Mouse (Mus musculus) bone marrow, adult 2 months (tissue): ENCODE measurements around the gene Tomm40. TPM values are rescaled to one million over a fixed set of nuclear protein-coding genes. Genes with fewer than 3 reads are reported as not detected.

ENCODE experiments used
- H3K27ac ChIP-seq: fragments of 200-500 bp; 2 replicates; pipeline ENCODE4 v1.5.1; 2012; ENCODE audit warnings: low read depth, mild to moderate bottlenecking, control low read depth, inconsistent platforms, low read length; ENCODE audit not compliant: control insufficient read depth, poor library complexity, insufficient read depth
- H3K4me1 ChIP-seq: fragments of 200-500 bp; 2 replicates; pipeline ENCODE4 v1.6.1; 2011; ENCODE audit warnings: low read length; ENCODE audit not compliant: control insufficient read depth, insufficient read depth
- H3K4me3 ChIP-seq: fragments of 200-500 bp; replicated peaks from 2 replicates; pipeline ENCODE3; 2011; ENCODE audit warnings: mild to moderate bottlenecking, low read depth, low read length, control low read depth; ENCODE audit not compliant: control insufficient read depth
- CTCF ChIP-seq: fragments of 200-500 bp; IDR thresholded peaks from 2 replicates; pipeline ENCODE4 v1.5.1; 2011; ENCODE audit warnings: low read length, control low read depth; ENCODE audit not compliant: control insufficient read depth, insufficient read depth
- POLR2A ChIP-seq: fragments of 200-500 bp; IDR thresholded peaks from 2 replicates; pipeline ENCODE4 v1.6.1; 2011; ENCODE audit warnings: low read depth, mild to moderate bottlenecking, control low read depth, low read length, borderline replicate concordance; ENCODE audit not compliant: control insufficient read depth
- WGBS: fragments of 180-500 bp; shearing (Covaris S2); methylation state at CpG from one replicate; pipeline ENCODE4 v1.1.7; 2018; 5-methylcytosine and 5-hydroxymethylcytosine counted together
- polyA plus RNA-seq: library from polyadenylated mRNA; stranded (reverse); fragments of >200 nt; gene quantifications from 2 replicates; pipeline ENCODE4 v1.2.4, GENCODE M21; 2011; ENCODE audit warnings: low replicate concordance; ENCODE audit not compliant: missing spikeins, insufficient read depth, insufficient read length

Gene Tomm40
- polyA plus RNA-seq, 1 experiment: 19.3 TPM

DNA sequence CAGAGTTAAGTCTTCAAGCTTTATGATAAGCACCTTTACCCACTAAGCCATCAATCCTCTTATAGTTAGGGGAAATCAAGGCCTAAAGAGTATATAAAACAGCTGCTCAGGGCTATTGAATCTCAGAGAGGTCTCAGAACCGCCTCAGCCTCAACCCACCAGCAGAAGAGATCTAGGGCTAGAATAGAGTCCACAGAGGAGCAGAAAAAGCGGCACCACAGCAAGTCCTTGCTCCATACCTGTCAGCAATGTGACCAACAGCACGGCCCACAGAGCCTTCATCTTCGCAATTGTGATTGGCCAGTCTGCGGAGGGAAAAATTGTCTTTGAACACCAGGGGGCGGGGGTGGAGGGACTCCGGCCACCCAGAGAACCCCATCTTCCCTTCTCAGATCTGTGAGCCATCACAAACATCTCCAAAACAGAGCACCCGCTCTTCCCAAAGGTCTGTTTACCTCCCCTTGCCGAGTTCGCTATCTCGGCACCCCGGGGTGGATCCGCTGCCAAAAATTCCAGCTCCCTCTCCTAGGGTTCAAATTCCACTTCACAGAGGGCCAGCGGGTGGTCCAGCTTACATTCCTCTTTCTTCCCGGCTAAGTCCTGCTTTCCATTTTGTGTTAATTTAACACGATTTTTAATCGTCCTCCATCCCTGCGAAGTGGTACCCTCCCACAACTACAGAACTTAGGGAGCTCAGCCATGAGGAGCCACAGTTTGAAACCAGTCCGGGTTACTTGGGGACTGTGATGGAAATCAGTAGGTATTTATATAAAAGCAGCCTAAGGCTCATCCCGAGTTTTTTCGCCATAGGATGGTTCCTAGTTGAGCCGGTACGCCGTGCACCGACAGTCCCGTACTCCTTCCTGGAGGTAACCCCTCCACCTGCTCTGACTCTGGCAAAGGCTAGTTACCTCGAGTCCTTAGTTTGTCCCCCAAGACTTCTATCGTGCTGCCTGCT lies 17.0 kb downstream of the Tomm40 start:
- Histone ChIP-seq H3K4me1 (peaks cover 7% of the 10 kb centered on the region), H3K4me3 (peak overlapping the region; percentile 19), H3K27ac (peak overlapping the region; percentile 73; the same call in 1 of the 2 replicates)
- no peak for TF ChIP-seq CTCF
- no peak for TF ChIP-seq POLR2A
- WGBS: 6% methylated on average over 28 of the region's 28 CpGs

DNA sequence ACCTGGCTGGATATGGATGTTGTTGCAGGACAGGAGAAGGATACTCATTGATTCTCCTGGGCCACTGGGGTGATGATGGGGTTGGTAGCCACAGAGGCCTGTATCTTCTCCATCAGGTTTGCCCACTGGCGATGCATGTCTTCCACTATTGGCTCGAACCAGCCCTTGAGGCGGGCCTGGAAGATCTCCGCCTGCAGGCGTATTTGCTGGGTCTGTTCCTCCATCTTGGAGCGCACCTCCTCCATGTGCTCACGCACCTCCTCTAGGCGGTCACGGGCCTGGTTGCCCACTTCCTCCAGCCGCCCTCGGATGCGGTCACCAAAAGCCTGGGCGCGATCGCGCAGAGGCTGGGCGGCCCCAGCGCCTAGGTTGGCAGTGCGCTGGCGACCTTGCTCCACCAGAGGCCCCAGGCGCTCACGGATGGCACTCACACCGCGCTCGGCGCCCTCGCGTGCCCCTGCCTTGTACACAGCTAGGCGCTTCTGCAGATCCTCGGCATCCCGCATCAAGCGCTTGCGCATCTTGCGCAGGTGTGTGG lies 18.8 kb downstream of the Tomm40 start:
- 93% methylated on average over 34 of the region's 34 CpGs for WGBS
- no peak for TF ChIP-seq POLR2A
- Histone ChIP-seq H3K4me1 (peaks cover 10% of the 10 kb centered on the region), H3K4me3 (no peak overlapping the region), H3K27ac (no peak overlapping the region; the same call in 1 of the 2 replicates)

- Histone ChIP-seq H3K4me1 (peaks cover 10% of the 10 kb centered on the region), H3K27ac (no peak overlapping the region), H3K4me3 (no peak overlapping the region)
- 74% methylated on average over 6 of the region's 6 CpGs for WGBS
- no peak for TF ChIP-seq POLR2A
- no peak for TF ChIP-seq CTCF
These were observed 19.4 kb downstream of the Tomm40 start for GRCm38 (mm10) chr7:19695881-19696280.

DNA sequence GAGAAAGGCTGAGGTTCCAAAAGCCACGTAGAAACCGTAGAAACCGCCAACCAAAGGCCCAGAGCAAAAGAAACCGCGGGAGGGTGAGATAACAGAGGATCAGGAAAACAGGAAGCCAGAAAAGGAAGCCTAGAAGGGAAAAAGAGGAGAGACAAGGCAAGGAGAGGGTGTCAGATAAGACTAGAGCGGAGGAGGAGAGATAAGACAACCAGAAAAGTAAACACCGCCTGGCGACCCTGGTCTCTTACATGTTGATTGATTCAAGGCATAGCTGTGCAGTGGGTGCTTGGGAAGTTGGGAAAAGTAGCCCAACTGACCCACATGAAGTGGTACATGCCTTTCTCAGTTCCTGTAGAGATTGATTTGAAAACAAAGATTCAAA lies 20.0 kb downstream of the Tomm40 start:
- TF ChIP-seq POLR2A (no peak), CTCF (no peak)
- H3K27ac ChIP-seq: peak overlapping the region; percentile 4; the same call in 1 of the 2 replicates
- H3K4me1 ChIP-seq: peaks cover 6% of the 10 kb centered on the region
- WGBS: 19% methylated on average over 8 of the region's 8 CpGs
- H3K4me3 ChIP-seq: no peak overlapping the region

DNA sequence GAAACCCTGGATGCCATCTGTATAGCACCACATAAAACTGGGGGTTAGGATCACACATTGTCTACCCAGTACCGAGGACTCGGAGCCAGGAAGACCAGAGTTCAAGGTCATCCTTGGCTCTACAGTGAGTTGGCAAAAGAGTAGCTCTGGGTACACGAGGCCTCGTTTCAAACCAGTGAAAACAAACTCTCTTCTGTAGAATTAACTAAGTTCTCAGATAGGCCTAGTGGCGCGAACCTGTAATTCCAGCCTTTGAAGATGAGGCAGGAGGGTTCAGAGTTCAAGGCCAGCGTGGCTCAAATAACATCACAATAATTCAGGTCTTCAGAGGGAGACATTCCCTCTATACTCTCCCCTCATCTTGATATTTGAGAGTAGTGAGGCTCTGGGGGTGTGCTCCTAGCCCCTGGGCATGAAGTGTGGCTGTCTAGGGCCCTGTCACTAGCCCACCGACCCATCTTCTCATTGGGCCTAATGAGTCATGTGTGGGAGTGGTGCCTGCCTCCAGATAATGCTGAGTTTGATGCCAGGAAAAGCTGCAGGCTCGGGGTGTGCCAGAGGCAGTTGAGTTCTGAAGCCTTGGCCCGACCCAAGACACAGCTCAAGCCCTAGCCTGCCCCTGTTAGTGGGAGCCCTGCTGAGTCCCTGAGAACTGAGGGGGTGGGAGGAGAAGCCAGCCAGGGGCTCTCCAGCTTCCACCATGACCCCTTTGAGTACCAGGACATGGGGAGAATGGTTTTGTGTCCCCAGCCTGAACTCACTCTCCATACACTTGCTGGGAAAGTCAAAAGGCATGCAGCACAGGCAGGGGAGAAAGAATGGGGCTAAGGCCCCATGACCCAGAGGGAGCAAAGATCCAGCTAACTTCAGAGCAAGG lies 20.7 kb downstream of the Tomm40 start:
- TF ChIP-seq POLR2A: no peak
- no peak for TF ChIP-seq CTCF
- Histone ChIP-seq H3K4me3 (no peak overlapping the region), H3K27ac (peak overlapping the region; percentile 79; the same call in 1 of the 2 replicates), H3K4me1 (peaks cover 5% of the 10 kb centered on the region)
- WGBS: 72% methylated on average over 10 of the region's 10 CpGs

DNA sequence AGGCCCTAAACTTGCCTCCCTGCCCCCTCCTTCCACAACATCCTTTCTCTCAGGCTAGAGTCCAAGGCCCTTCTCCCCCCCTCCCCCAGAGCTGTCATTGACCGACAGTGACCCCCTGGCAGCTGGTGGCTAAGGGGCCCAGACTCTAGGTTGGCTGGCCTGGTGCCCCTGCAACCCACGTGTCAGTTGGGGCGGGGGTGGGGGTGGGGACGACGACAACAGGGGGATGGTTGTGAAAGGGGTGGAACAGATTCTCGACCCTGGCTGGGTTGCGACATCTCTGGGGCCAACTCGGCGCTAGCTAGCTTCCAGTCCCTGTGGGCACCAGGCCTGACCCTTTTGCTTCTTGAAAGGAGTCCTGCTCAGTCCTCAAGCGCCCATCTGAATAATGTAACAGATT lies 21.8 kb downstream of the Tomm40 start:
- peaks cover 3% of the 10 kb centered on the region for H3K4me1 ChIP-seq
- 13% methylated on average over 10 of the region's 10 CpGs for WGBS
- H3K27ac ChIP-seq: peak overlapping the region; percentile 79; the same call in 1 of the 2 replicates
- no peak overlapping the region for H3K4me3 ChIP-seq
- TF ChIP-seq CTCF (no peak), POLR2A (no peak)

DNA sequence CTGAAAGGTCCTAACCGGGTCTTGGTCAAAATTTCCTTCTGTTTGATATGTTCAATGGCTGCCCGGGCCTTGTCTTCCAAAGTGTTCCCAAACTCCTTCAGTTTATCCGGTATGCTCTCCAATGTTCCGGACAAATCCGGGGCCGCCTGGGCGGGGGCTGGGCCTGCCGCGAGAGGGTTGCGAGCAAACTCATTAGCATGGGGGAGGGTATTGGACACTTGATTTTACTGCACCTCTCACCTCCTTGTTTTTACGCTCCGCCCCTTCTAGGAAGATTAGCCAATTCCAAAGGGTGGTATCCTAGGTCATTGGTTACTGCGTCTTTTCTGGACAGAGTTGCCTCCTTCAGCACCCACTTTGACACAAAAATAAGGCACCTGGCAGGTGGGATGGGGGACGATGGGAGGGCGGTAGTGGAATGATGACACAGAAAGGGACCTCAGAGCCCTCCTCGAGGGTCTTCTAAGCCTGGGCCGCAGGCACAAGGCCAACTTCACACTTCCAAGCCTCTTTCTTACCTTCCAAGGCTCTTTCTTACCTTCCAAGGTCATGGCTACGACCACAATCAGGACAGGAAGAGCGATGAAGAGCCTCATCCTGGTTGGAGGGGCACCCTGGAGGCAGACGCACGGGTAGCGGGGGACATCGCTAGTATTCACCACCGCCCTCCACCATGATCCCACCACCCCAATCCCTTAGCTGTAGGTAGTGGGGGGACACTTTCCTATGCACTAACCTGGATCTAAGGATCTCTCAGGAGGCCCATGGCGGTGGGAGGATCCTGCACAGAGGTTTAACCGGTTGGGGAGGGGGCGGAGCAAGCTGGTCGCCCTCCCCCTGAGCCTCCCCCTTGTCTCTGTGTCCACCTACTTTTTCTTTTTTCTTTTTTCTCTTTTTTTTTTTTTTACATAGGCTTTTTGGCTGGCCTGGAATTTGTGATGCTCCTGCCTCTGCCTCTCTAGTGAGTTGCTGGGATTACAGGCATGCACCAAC lies 23.1 kb downstream of the Tomm40 start, which contains the start of gene Apoc1:
TSS of gene Apoc1 (minus strand) at position 788 of the 993 bp plus-strand sequence.
- Histone ChIP-seq H3K4me3 (no peak within 1 kb of the TSS), H3K4me1 (peaks cover 3% of the 10 kb centered on the region), H3K27ac (peak within 1 kb of the TSS; percentile 1; the same call in 1 of the 2 replicates)
- 77% methylated on average over 28 of the region's 28 CpGs for WGBS
- TF ChIP-seq POLR2A (no peak), CTCF (no peak)
